Mouse (Mus musculus) layer of hippocampus, postnatal 14 days (tissue): ENCODE data around the gene Nostrin. TPM values are rescaled to one million over a fixed set of nuclear protein-coding genes. Genes with fewer than 3 reads are reported as not detected.
A peak's percentile ranks its signal among the peaks of the same experiment; 100 is the strongest.

Source experiments
- DNase-seq, 2 experiments: peaks; one replicate each; pipeline ENCODE4 v3.0.0; 2021 to 2022; ENCODE audit warnings: low spot score in 2 of 2, mixed read lengths in 1 of 2
- long read RNA-seq, 2 experiments: library from polyadenylated mRNA; stranded (forward); transcript quantifications; one replicate each; pipeline ENCODE4 v2.0.0; 2021
- total RNA-seq, 2 experiments: library from RNA; stranded (reverse); gene quantifications; 2 replicates each; pipeline ENCODE4 v1.2.3; 2021

Gene Nostrin
- 1 to 10 TPM; 5.7 to 7.5 TPM for total RNA-seq
- long read RNA-seq, experiment 1, partial matches to known transcripts, result 1 of 5 reads
- long read RNA-seq, experiment 1, other reads (novel, unspliced or antisense), result 0 of 5 reads
- long read RNA-seq, experiment 2, transcript Nostrin-201 (16 exons, 1,808 nt), result major isoform, 8 of 10 reads
- long read RNA-seq, experiment 2, partial matches to known transcripts, result 0 of 10 reads
- long read RNA-seq, experiment 2, other reads (novel, unspliced or antisense), result 2 of 10 reads

- DNase-seq, result no peak
Measured at GRCm38 (mm10) chr2:69135661-69136576, at the start of gene Nostrin. Gene Nostrin (plus strand): TSS chr2:69135800.

- no peak for DNase-seq
Measured at GRCm38 (mm10) chr2:69086505-69087260, 48.9 kb upstream of the Nostrin start.

GRCm38 (mm10) chr2:69095836-69096235 lies 39.8 kb upstream of the Nostrin start:
- no peak for DNase-seq

- peak in 1 of 2 experiments; percentile 56 for DNase-seq
Measured at GRCm38 (mm10) chr2:69096821-69097220, 38.8 kb upstream of the Nostrin start.

- no peak for DNase-seq
Measured at GRCm38 (mm10) chr2:69097526-69097925, 38.1 kb upstream of the Nostrin start.

- no peak for DNase-seq
Measured at GRCm38 (mm10) chr2:69098701-69099100, 36.9 kb upstream of the Nostrin start.

GRCm38 (mm10) chr2:69099147-69099546 lies 36.5 kb upstream of the Nostrin start:
- no peak for DNase-seq

GRCm38 (mm10) chr2:69100706-69101105 lies 34.9 kb upstream of the Nostrin start:
- peak in 1 of 2 experiments; percentile 46 for DNase-seq

- no peak for DNase-seq
Measured at GRCm38 (mm10) chr2:69103526-69103925, 32.1 kb upstream of the Nostrin start.

- DNase-seq, result no peak
Measured at GRCm38 (mm10) chr2:69104511-69105145, 31.0 kb upstream of the Nostrin start.

GRCm38 (mm10) chr2:69109246-69109645 lies 26.4 kb upstream of the Nostrin start:
- no peak for DNase-seq

- no peak for DNase-seq
Measured at GRCm38 (mm10) chr2:69109710-69110109, 25.9 kb upstream of the Nostrin start.

GRCm38 (mm10) chr2:69112609-69113008 lies 23.0 kb upstream of the Nostrin start:
- DNase-seq, result no peak

GRCm38 (mm10) chr2:69113829-69114547 lies 21.6 kb upstream of the Nostrin start:
- no peak for DNase-seq

GRCm38 (mm10) chr2:69115921-69116320 lies 19.7 kb upstream of the Nostrin start:
- peak; percentile 33 to 41 for DNase-seq

- peak; percentile 30 to 54 for DNase-seq
Measured at GRCm38 (mm10) chr2:69116767-69117166, 18.8 kb upstream of the Nostrin start.

- DNase-seq, result no peak
Measured at GRCm38 (mm10) chr2:69118994-69119393, 16.6 kb upstream of the Nostrin start.

GRCm38 (mm10) chr2:69119718-69120117 lies 15.9 kb upstream of the Nostrin start:
- DNase-seq, result no peak

GRCm38 (mm10) chr2:69121681-69122080 lies 13.9 kb upstream of the Nostrin start:
- no peak for DNase-seq

GRCm38 (mm10) chr2:69125425-69125824 lies 10.2 kb upstream of the Nostrin start:
- DNase-seq, result no peak
